Mouse (Mus musculus) ES-Bruce4 (cell line): Measurements from ENCODE around the gene Snrpb.

Experiments used
- CTCF ChIP-seq: IDR thresholded peaks from one replicate; pipeline ENCODE4 v1.8.1; 2011; ENCODE audit warnings: low read depth, low read length
- EP300 ChIP-seq: IDR thresholded peaks from 2 replicates; pipeline ENCODE4 v1.6.1; 2011; ENCODE audit warnings: low read depth, low read length; ENCODE audit not compliant: insufficient read depth
- POLR2A ChIP-seq: IDR thresholded peaks from one replicate; pipeline ENCODE4 v1.8.1; 2011; ENCODE audit warnings: low read length; ENCODE audit not compliant: insufficient read depth

DNA sequence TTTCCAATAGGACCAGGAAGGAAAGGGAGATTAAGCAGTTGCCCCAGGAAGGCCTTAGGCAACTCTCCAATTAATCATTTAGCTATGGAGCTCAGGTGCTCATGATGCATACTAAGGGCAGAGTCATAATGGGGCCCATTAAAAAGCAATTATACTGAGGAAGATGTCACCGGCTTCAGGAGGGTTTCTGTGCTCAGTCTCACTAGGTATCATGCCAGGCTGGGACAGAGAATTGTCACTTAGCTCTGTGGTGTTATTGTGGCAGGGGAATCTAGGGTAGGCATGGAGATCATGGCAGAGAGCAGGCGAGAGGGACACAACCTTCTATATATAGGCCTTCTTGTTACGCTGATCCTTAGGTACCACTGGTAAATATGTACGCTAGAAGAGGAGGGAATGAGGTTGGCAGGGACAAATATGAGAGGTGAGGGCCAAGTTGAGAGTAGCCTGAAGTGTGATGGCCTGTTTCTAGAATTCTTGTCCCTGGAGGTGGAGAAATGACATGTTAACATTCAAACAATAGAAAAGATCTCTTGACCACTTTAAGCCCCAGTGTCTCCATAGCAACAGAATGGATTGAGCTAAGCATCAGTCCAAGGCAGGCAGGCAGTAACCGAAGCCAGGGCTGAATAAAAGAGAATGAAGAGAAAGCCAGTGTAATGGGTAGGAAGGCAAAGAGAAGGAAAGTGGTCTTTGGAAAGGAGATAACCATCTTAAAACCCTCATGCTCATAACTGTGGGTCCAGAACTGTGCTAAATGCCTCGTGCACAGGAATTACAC is 53.7 kb downstream of the Snrpb start:
- TF ChIP-seq POLR2A (no peak), CTCF (no peak), EP300 (no peak)
